Mouse (Mus musculus) kidney, postnatal 36 days (tissue): ENCODE data around the gene 2410004B18Rik.
A peak's percentile ranks its signal among the peaks of the same experiment; 100 is the strongest.

Experiments used
- DNase-seq, 2 experiments: peaks; one replicate each; pipeline ENCODE4 v3.0.0; 2021 to 2022; ENCODE audit warnings: mixed read lengths in 2 of 2

2410004B18Rik gene

GRCm38 (mm10) chr3:145929525-145930400 lies 8.1 kb upstream of the 2410004B18Rik start:
- DNase-seq, result no peak

DNA sequence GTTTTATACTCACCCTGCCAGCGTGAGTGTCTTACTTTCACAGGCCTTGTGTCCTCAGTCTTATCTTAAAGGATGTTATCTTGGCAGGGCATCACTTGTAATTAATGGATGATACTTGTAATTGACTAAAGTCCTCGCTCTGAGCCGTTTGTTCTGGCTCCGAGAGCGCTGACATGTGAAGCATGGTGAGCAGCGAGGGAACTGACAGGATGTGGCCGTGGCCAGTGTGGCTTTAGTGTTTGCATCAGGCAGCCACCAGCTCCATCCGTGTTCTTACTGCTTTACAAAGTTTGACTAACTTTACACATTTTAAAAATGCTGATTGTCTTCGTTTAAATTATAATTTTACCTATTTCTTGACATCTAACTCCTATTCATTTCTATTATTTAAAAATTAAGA lies 4.0 kb upstream of the 2410004B18Rik start:
- DNase-seq, result no peak

- DNase-seq, result peak in 1 of 2 experiments; percentile 29
Measured at GRCm38 (mm10) chr3:145938405-145939349, 863 bp downstream of the 2410004B18Rik start.

DNA sequence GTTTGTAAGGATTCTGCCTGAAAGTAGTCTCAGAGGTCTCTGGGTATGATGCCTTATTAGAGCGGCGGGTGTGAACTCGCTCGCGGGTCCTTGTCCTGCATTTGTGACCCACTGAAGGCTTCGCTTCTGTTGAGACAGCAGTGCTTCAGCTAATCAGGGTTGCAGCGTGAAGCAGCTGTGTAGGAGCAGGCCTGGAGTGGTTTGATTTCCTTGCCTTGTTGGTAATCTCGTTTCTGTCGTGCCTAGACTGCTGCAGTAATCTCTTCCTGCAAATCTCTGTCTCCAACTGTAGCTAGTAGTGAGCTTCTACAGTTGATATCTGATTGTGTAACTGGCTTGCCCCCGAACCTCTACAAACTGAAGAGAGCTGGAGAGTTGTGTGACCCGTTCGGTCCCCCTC lies 1.6 kb downstream of the 2410004B18Rik start:
- no peak for DNase-seq

DNA sequence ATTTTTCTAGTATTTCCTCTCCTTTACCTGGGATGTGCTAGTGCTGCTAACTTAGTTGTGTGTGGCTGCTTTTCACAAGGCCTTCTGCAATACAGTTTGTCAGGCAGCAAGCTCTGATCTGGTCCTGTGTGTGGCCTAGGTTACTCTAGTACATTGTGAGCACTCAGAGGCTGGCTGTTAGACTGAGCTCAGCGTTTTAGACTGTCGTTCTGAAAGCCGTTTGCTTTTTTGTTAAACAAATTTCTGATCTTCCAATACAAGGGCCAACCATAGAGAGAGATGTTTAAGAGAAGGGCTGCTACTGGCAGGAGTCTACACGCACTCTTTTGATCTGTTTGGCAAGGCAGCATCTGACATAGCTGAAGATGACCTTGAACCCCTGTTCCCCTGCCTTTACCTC lies 2.2 kb downstream of the 2410004B18Rik start:
- no peak for DNase-seq

GRCm38 (mm10) chr3:145941971-145942370 lies 4.2 kb downstream of the 2410004B18Rik start:
- DNase-seq, result peak; percentile 78 to 85

GRCm38 (mm10) chr3:145944348-145944747 lies 6.5 kb downstream of the 2410004B18Rik start:
- no peak for DNase-seq

DNA sequence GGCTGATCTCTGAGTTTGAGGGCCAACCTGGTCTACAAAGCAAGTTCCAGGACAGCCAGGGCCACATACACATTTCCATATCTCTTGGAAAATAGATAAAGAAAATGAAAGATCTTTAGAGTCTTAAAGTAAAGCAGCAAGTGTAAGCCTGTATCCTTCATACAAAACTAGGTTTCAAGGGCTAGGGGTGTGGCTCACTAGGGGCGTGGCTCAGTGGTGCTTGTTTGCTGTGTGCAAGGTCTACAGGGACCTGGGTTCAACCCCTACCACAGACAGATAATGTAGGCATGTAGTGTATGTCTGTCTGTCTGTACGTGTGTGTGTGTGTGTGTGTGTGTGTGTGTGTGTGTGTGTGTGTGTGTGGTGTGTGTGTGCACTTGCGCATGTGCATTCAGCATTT lies 8.1 kb downstream of the 2410004B18Rik start:
- no peak for DNase-seq

DNA sequence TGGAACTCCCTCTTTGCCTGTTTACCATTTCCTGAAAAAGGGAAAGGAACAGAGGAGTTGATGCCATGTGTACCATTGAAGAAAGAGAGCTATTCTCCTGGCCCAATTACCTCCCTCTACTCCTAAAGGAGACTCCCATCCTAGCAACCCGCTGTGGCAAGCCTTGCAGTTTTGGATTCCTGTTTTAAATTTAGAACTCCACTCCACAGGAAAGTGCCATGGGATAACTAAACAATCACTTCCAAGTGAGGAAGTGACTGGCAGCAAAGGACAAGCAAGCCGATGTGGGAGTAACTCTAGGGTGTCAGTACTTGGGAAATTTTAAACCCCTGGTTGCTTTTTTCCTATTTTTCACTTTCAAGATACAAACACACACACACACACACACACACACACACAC lies 8.8 kb downstream of the 2410004B18Rik start:
- DNase-seq, result no peak

GRCm38 (mm10) chr3:145947539-145948204 lies 9.9 kb downstream of the 2410004B18Rik start:
- no peak for DNase-seq

GRCm38 (mm10) chr3:145950034-145950814 lies 12.4 kb downstream of the 2410004B18Rik start:
- DNase-seq, result peak; percentile 65

GRCm38 (mm10) chr3:145950815-145951130 lies 13.0 kb downstream of the 2410004B18Rik start:
- no peak for DNase-seq

- DNase-seq, result no peak
Measured at GRCm38 (mm10) chr3:145951287-145952165, 13.7 kb downstream of the 2410004B18Rik start.

DNA sequence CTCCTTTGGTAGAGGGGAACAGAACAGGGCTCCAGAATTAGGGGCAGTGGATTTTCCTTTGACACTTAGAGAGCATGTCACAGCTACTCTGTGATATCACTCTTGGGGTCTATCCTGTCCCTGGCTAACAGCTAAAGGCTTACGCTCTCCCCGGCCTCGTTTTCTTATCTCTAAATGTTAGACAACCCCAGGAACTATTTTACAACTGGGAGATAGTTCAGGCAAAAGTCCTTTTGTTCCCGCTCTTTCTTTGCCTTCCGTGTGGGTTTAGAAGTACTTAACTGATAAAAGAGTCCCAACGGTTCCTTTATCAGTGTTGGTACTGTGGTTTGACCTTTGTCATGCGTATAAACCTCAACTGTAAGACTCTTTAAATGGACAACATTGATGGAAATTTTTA lies 15.1 kb downstream of the 2410004B18Rik start:
- DNase-seq, result no peak

GRCm38 (mm10) chr3:145953411-145953810 lies 15.6 kb downstream of the 2410004B18Rik start:
- no peak for DNase-seq

- DNase-seq, result no peak
Measured at GRCm38 (mm10) chr3:145959824-145960223, 22.0 kb downstream of the 2410004B18Rik start.

- peak in 1 of 2 experiments; percentile 50 for DNase-seq
Measured at GRCm38 (mm10) chr3:145962411-145962810, 24.6 kb downstream of the 2410004B18Rik start.

DNA sequence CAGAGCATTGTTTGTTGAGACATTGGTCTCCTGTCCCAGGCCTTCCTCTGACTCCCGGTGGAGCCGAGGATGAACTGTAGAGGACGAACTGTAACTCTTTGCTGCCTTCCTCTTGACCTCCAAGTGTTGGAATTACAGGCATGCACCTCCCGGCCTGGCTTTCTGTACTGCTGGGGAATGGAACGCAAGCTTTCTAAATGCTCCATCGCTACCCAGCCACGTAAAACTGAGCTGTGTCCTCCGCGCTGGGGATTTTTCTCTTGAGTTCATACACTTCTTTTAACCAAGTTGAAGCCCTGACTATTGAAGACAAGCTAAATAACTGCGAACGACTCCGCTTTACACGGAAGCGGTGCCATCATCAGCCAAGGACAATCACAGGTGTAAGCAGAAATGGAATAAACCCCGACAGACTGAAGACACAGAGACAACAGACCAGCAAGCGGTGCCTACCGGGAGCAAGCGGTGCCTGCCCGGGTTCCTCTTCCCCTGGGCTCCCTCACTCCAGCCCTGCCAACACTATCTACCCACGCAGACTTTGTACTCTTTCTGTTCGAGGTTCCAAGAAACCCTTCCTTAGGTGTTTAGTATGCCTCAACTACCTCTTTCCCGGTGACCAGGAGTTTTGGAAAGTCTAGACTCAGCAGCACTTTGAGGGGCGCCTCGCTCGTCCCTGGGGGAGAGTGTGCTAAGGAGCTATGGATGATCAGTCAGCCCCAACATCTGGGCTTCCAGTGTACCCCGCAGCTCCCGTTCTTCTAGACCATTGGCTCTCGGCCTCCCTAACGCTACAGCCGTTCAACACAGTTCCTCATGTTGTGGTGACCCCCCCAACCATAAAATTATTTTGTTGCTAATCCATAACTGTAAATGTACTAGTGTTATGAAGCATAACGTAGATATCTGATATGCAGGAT lies 25.5 kb downstream of the 2410004B18Rik start:
- peak; percentile 59 to 62 for DNase-seq

GRCm38 (mm10) chr3:145964018-145964387 lies 26.2 kb downstream of the 2410004B18Rik start:
- no peak for DNase-seq

DNA sequence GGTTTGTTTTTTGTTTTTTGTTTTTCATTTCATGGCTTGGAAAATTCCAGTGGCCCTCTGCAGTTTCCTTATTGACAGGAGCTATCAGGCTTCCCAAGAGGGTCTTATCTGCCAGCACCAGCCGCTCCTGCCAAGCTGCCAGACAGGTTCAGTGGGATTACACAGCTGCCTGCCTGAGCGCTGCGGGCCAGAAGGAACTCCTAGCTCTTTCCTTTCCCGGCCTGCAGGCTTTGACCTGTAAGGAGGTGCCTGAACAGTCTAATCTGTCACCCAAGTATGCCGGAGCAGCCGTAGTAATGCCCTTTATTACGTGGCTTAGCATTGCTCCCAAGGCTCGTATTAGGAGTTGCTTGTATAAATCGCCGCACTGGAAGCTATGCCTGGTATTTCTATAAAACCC lies 26.7 kb downstream of the 2410004B18Rik start:
- DNase-seq, result peak; percentile 45 to 61
